In genomic region chr6:140465946-140466646, GRCm38 (mm10) we compare ENCODE assay signal across 9 mouse cellular contexts. TPM values are rescaled to one million over a fixed set of nuclear protein-coding genes. Genes with fewer than 3 reads are reported as not detected.
DNase-seq lines count a peak whose midpoint lies in the region; ATAC-seq and TF ChIP-seq lines count a peak whose summit lies in the region.
"Had no signal": no experiment of that assay in that cellular context is flagged by ENCODE, and none has a peak within 500 bp of the region (broad histone marks: within the 10 kb centered on the region; RNA-seq: fewer than 3 reads in every experiment).

No protein-coding gene starts in this region.

- no peak overlapping the region for H3K9ac ChIP-seq in neural tube, embryonic 11.5 days (ENCODE audit: low read length)
- H3K9ac ChIP-seq in limb, embryonic 14.5 days (ENCODE audit: low read depth, low read length, severe bottlenecking), result no peak overlapping the region; the same call in 1 of the 2 replicates
- no peak overlapping the region for H3K9ac ChIP-seq in stomach, embryonic 16.5 days (ENCODE audit: low read length)
- H3K9ac ChIP-seq in heart, adult 2 months (ENCODE audit: low read depth, low read length), result no peak overlapping the region
- H3K9ac ChIP-seq: heart, embryonic 15.5 days had no signal

- H3K27ac ChIP-seq in neural tube, embryonic 11.5 days (ENCODE audit: low read depth, low read length), result no peak overlapping the region
- H3K27ac ChIP-seq in cortical plate, adult 2 months (ENCODE audit: insufficient read depth, low read length), result peak overlapping the region; percentile 39; the same call in 1 of the 2 replicates
- no peak overlapping the region for H3K27ac ChIP-seq in limb, embryonic 14.5 days (replicated peaks; ENCODE audit: low read depth, low read length)
- peak overlapping the region; percentile 60 for H3K27ac ChIP-seq in stomach, embryonic 16.5 days (ENCODE audit: low read length)
- H3K27ac ChIP-seq in heart, adult 2 months, result no peak overlapping the region
- H3K27ac ChIP-seq: heart, embryonic 15.5 days had no signal

- H3K27me3 ChIP-seq in neural tube, embryonic 11.5 days (ENCODE audit: control insufficient read depth, insufficient read depth, low read length), result no peaks in the 10 kb centered on the region
- no peaks in the 10 kb centered on the region for H3K27me3 ChIP-seq in limb, embryonic 14.5 days (ENCODE audit: control insufficient read depth, insufficient read depth, low read length)
- no peaks in the 10 kb centered on the region for H3K27me3 ChIP-seq in stomach, embryonic 16.5 days (ENCODE audit: control insufficient read depth, insufficient read depth, low read length)
- H3K27me3 ChIP-seq in heart, adult 2 months (ENCODE audit: control insufficient read depth, insufficient read depth, low read length), result no peaks in the 10 kb centered on the region
- H3K27me3 ChIP-seq: heart, embryonic 15.5 days had no signal

- intact Hi-C loops in heart, adult 2 months (cut with DNase I), result no loop called here

- H3K79me2 ChIP-seq in heart, adult 2 months (replicated peaks; ENCODE audit: control insufficient read depth, insufficient read depth, low read length), result no peaks in the 10 kb centered on the region

- no peak for DNase-seq in neural tube, embryonic 11.5 days (ENCODE audit: low spot score)
- no peak for DNase-seq in neural tube, embryonic 10.5 days (ENCODE audit: extremely low spot score, low spot score)
- DNase-seq in limb, embryonic 14.5 days (ENCODE audit: low spot score), result peak; percentile 26
- DNase-seq in left cerebral cortex, adult 9 months (ENCODE audit: low spot score in 2 of 2), result no peak
- no peak for DNase-seq in heart, adult 2 months

- no peak overlapping the region for H3K4me2 ChIP-seq in neural tube, embryonic 11.5 days (ENCODE audit: low read depth)
- no peak overlapping the region for H3K4me2 ChIP-seq in limb, embryonic 14.5 days (replicated peaks; ENCODE audit: low read depth, low read length, severe bottlenecking)
- no peak overlapping the region for H3K4me2 ChIP-seq in stomach, embryonic 16.5 days (ENCODE audit: low read depth, low read length)
- H3K4me2 ChIP-seq: heart, embryonic 15.5 days had no signal

- no peak for TF ChIP-seq CTCF in cortical plate, adult 2 months (IDR thresholded peaks at IDR 0.05; ENCODE audit: extremely low read depth, insufficient read depth, low read length)
- no peak for TF ChIP-seq CTCF in heart, adult 2 months (IDR thresholded peaks at IDR 0.05)

- TF ChIP-seq EP300 in heart, adult 2 months (IDR thresholded peaks at IDR 0.05; ENCODE audit: insufficient read depth, low read depth, low read length), result no peak

- no peaks in the 10 kb centered on the region for H3K36me3 ChIP-seq in neural tube, embryonic 11.5 days (ENCODE audit: control insufficient read depth, insufficient read depth, low read length)
- no peaks in the 10 kb centered on the region for H3K36me3 ChIP-seq in limb, embryonic 14.5 days (ENCODE audit: control insufficient read depth, insufficient read depth, low read length)
- no peaks in the 10 kb centered on the region for H3K36me3 ChIP-seq in stomach, embryonic 16.5 days (ENCODE audit: control insufficient read depth, insufficient read depth, low read length)
- H3K36me3 ChIP-seq in heart, adult 2 months (ENCODE audit: control insufficient read depth, insufficient read depth, low read length), result no peaks in the 10 kb centered on the region; the same call in 1 of the 2 replicates
- H3K36me3 ChIP-seq: heart, embryonic 15.5 days had no signal

- no peak for TF ChIP-seq POLR2A in cortical plate, adult 2 months (IDR thresholded peaks at IDR 0.05; ENCODE audit: extremely low read depth, insufficient read depth, low read length)
- TF ChIP-seq POLR2A in limb, embryonic 14.5 days (IDR thresholded peaks at IDR 0.05; ENCODE audit: borderline replicate concordance, extremely low read depth, insufficient read depth, insufficient read length), result no peak
- TF ChIP-seq POLR2A in heart, adult 2 months (IDR thresholded peaks at IDR 0.05; ENCODE audit: insufficient read depth, low read depth, low read length), result no peak

- H3K4me3 ChIP-seq in neural tube, embryonic 11.5 days (ENCODE audit: low read depth, low read length), result no peak overlapping the region
- H3K4me3 ChIP-seq in cortical plate, adult 2 months (ENCODE audit: insufficient read depth, low read length), result no peak overlapping the region
- H3K4me3 ChIP-seq in limb, embryonic 14.5 days (replicated peaks; ENCODE audit: low read length), result no peak overlapping the region
- no peak overlapping the region for H3K4me3 ChIP-seq in stomach, embryonic 16.5 days (replicated peaks; ENCODE audit: low read length)
- no peak overlapping the region for H3K4me3 ChIP-seq in heart, adult 2 months
- H3K4me3 ChIP-seq: heart, embryonic 15.5 days had no signal

- 77% methylated on average over 9 of the region's 9 CpGs for WGBS in neural tube, embryonic 11.5 days
- WGBS in limb, embryonic 14.5 days, result 49% methylated on average over 9 of the region's 9 CpGs
- 70% methylated on average over 9 of the region's 9 CpGs for WGBS in stomach, embryonic 16.5 days
- 76% methylated on average over 9 of the region's 9 CpGs for WGBS in heart, adult 2 months

- peak; percentile 55; the same call in 1 of the 2 replicates for ATAC-seq in neural tube, embryonic 11.5 days (ENCODE audit: insufficient read depth, low FRiP score, low TSS enrichment)
- peak; percentile 80 for ATAC-seq in limb, embryonic 14.5 days (ENCODE audit: low FRiP score, low read depth)
- ATAC-seq in stomach, embryonic 16.5 days (ENCODE audit: insufficient read depth, low FRiP score), result peak; percentile 81; the same call in 1 of the 2 replicates
- ATAC-seq in frontal cortex, adult (ENCODE audit: low TSS enrichment), result no peak

- H3K4me1 ChIP-seq in neural tube, embryonic 11.5 days (ENCODE audit: control insufficient read depth, insufficient read depth, low read length), result no peaks in the 10 kb centered on the region
- peaks cover 14% of the 10 kb centered on the region for H3K4me1 ChIP-seq in cortical plate, adult 2 months (ENCODE audit: control insufficient read depth, insufficient read depth, low read length)
- H3K4me1 ChIP-seq in limb, embryonic 14.5 days (ENCODE audit: control insufficient read depth, insufficient read depth, low read length), result peaks cover 10% of the 10 kb centered on the region
- H3K4me1 ChIP-seq in stomach, embryonic 16.5 days (ENCODE audit: control insufficient read depth, insufficient read depth, low read length), result 0 out of 2 replicates have a peak, but pooled peaks cover 6% of the 10 kb centered on the region
- H3K4me1 ChIP-seq in heart, adult 2 months (ENCODE audit: control insufficient read depth, insufficient read depth, low read length), result no peaks in the 10 kb centered on the region; the same call in 1 of the 2 replicates

- no peaks in the 10 kb centered on the region for H3K9me3 ChIP-seq in neural tube, embryonic 11.5 days (ENCODE audit: control insufficient read depth, low read length)
- no peaks in the 10 kb centered on the region for H3K9me3 ChIP-seq in limb, embryonic 14.5 days (ENCODE audit: control insufficient read depth, low read length)
- no peaks in the 10 kb centered on the region for H3K9me3 ChIP-seq in stomach, embryonic 16.5 days (replicated peaks; ENCODE audit: control insufficient read depth, low read length)
- H3K9me3 ChIP-seq: heart, embryonic 15.5 days had no signal

RNA-seq across cellular contexts. Expression of gene Plekha5, which starts 42.2 kb away (rescaled TPM):
- polyA plus RNA-seq in neural tube, embryonic 11.5 days (2014; fragmentation: Nextera tagmentation; extraction: Ambion mirVana), result 49.0 and 52.0 TPM in 2 replicates
- polyA plus RNA-seq in cortical plate, adult 2 months (2012; rRNA removed), result 106 and 113 TPM in 2 replicates
- polyA plus RNA-seq in limb, embryonic 14.5 days (2012; rRNA removed), result 74.0 and 87.2 TPM in 2 replicates
- polyA plus RNA-seq in limb, embryonic 14.5 days (2014; fragmentation: Nextera tagmentation; extraction: Ambion mirVana), result 50.8 and 59.9 TPM in 2 replicates
- 35.0 and 39.0 TPM in 2 replicates for polyA plus RNA-seq in stomach, embryonic 16.5 days (2015; fragmentation: Nextera tagmentation; extraction: Ambion mirVana)
- 10 to 100 TPM; 24.9 to 26.0 TPM for total RNA-seq in heart, adult 2 months (2021)
- 19.6 and 36.5 TPM in 2 replicates for polyA plus RNA-seq in heart, adult 2 months (2012; rRNA removed)

Comparison
In these comparisons a context has a peak if more than half of its experiments do, and no peak if none do; other contexts are left out.
1. H3K27ac ChIP-seq: peak in cortical plate, adult 2 months (single experiment) and stomach, embryonic 16.5 days (single experiment); none in neural tube, embryonic 11.5 days (single experiment), limb, embryonic 14.5 days (single experiment) and heart, adult 2 months (single experiment).